20 mouse cellular contexts compared by ENCODE assay signal in the genomic region with DNA sequence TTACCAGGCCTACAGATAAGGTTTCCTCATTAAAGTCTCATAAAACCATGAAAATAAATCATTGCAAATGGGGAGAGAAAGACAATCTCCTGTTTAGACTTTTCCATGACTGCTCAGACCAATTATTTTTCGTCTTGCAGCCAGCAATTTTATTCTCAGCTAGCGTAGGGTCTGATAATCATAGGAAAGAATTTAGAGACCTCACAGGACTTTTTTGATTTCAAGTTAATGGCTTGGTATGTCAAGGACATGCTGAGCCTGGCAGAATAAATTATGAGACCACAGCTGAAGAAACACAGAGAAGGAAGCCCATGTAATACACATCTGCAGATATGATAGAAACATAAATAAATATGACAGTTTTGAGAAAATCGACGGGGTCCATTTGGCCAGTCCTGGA.
DNase-seq lines count a peak whose midpoint lies in the region; ATAC-seq and TF ChIP-seq lines count a peak whose summit lies in the region.
"Had no signal": no experiment of that assay in that cellular context is flagged by ENCODE, and none has a peak within 500 bp of the region (broad histone marks: within the 10 kb centered on the region; RNA-seq: fewer than 3 reads in every experiment).

No protein-coding gene starts in this region.

- H3K4me1 ChIP-seq in embryonic facial prominence, embryonic 11.5 days (ENCODE audit: control insufficient read depth, insufficient read depth, low read length): no peaks in the 10 kb centered on the region
- no peaks in the 10 kb centered on the region for H3K4me1 ChIP-seq in embryonic facial prominence, embryonic 10.5 days
- no peaks in the 10 kb centered on the region for H3K4me1 ChIP-seq in kidney, embryonic 16.5 days (ENCODE audit: insufficient read depth, low read length)
- H3K4me1 ChIP-seq in lung, embryonic 16.5 days (replicated peaks; ENCODE audit: control insufficient read depth, insufficient read depth, low read length): no peaks in the 10 kb centered on the region
- H3K4me1 ChIP-seq in lung, postnatal 0 days (ENCODE audit: insufficient read depth, low read depth, low read length): no peaks in the 10 kb centered on the region
- H3K4me1 ChIP-seq: forebrain, embryonic 12.5 days; heart, embryonic 13.5 days; hindbrain, embryonic 12.5 days had no signal

- TF ChIP-seq CTCF in lung, postnatal 0 days (IDR thresholded peaks at IDR 0.05): no peak

- ATAC-seq in embryonic facial prominence, embryonic 11.5 days (replicated peaks; ENCODE audit: insufficient number of reproducible peaks, low FRiP score, low TSS enrichment, low read depth): no peak
- ATAC-seq in kidney, embryonic 16.5 days (ENCODE audit: low FRiP score, low TSS enrichment): 0 out of 2 replicates have a peak, but pooled peaks have one; percentile 12
- peak; percentile 23; the same call in 1 of the 2 replicates for ATAC-seq in lung, embryonic 16.5 days (ENCODE audit: low read depth)
- ATAC-seq in lung, postnatal 0 days: no peak
- ATAC-seq: forebrain, embryonic 16.5 days; hindbrain, embryonic 16.5 days had no signal

- 58% methylated on average over 4 of the region's 4 CpGs for WGBS in embryonic facial prominence, embryonic 11.5 days
- 79% methylated on average over 4 of the region's 4 CpGs for WGBS in embryonic facial prominence, embryonic 10.5 days
- WGBS in kidney, embryonic 16.5 days: 29% methylated on average over 4 of the region's 4 CpGs
- WGBS in lung, embryonic 16.5 days: 41% methylated on average over 4 of the region's 4 CpGs
- 50% methylated on average over 4 of the region's 4 CpGs for WGBS in lung, postnatal 0 days

- DNase-seq in embryonic facial prominence, embryonic 11.5 days (ENCODE audit: low spot score): peak; percentile 40
- DNase-seq in embryonic facial prominence, embryonic 10.5 days (ENCODE audit: low spot score): no peak
- no peak for DNase-seq in kidney, postnatal 36 days
- DNase-seq in lung, postnatal 0 days (ENCODE audit: low spot score): no peak
- DNase-seq in hindlimb bud, embryonic 11.5 days (ENCODE audit: extremely low spot score, low read depth, low spot score): peak; percentile 52
- no peak for DNase-seq in left cerebral cortex, postnatal 4 days
- DNase-seq: adrenal gland, adult 8-10 months; cerebellum, adult 11 months; cerebellum, adult 9-10 months; cerebellum, postnatal 25 days; gastrocnemius, postnatal 14 days; heart, postnatal 36 days had no signal

- intact Hi-C loops in left cerebral cortex, postnatal 4 days (cut with DNase I): no loop called here

- TF ChIP-seq EP300 in lung, postnatal 0 days (IDR thresholded peaks at IDR 0.05): no peak

- H3K9me3 ChIP-seq in embryonic facial prominence, embryonic 11.5 days (replicated peaks; ENCODE audit: control insufficient read depth, low read length): no peaks in the 10 kb centered on the region
- 0 out of 2 replicates have a peak, but pooled peaks cover 2% of the 10 kb centered on the region for H3K9me3 ChIP-seq in embryonic facial prominence, embryonic 10.5 days
- peaks cover 2% of the 10 kb centered on the region; the same call in 1 of the 2 replicates for H3K9me3 ChIP-seq in kidney, embryonic 16.5 days (ENCODE audit: low read length)
- no peaks in the 10 kb centered on the region for H3K9me3 ChIP-seq in lung, embryonic 16.5 days (ENCODE audit: control insufficient read depth, low read length)
- H3K9me3 ChIP-seq in lung, postnatal 0 days (ENCODE audit: low read length): no peaks in the 10 kb centered on the region
- H3K9me3 ChIP-seq: embryonic facial prominence, embryonic 12.5 days; forebrain, embryonic 12.5 days; hindbrain, embryonic 12.5 days had no signal

- H3K36me3 ChIP-seq in embryonic facial prominence, embryonic 11.5 days (replicated peaks; ENCODE audit: control insufficient read depth, insufficient read depth, low read depth, low read length): no peaks in the 10 kb centered on the region
- no peaks in the 10 kb centered on the region for H3K36me3 ChIP-seq in embryonic facial prominence, embryonic 10.5 days (replicated peaks)
- H3K36me3 ChIP-seq in kidney, embryonic 16.5 days (ENCODE audit: insufficient read depth, low read length): no peaks in the 10 kb centered on the region
- H3K36me3 ChIP-seq in lung, embryonic 16.5 days (ENCODE audit: control insufficient read depth, insufficient read depth, low read length): no peaks in the 10 kb centered on the region
- no peaks in the 10 kb centered on the region for H3K36me3 ChIP-seq in lung, postnatal 0 days (ENCODE audit: insufficient read depth, low read length)
- H3K36me3 ChIP-seq: embryonic facial prominence, embryonic 12.5 days; forebrain, embryonic 12.5 days; heart, embryonic 13.5 days; hindbrain, embryonic 12.5 days had no signal

- no peak overlapping the region for H3K9ac ChIP-seq in embryonic facial prominence, embryonic 11.5 days (replicated peaks; ENCODE audit: low read length)
- H3K9ac ChIP-seq in kidney, embryonic 16.5 days (replicated peaks; ENCODE audit: low read length): no peak overlapping the region
- no peak overlapping the region for H3K9ac ChIP-seq in lung, embryonic 16.5 days (ENCODE audit: low read length)
- no peak overlapping the region for H3K9ac ChIP-seq in lung, postnatal 0 days (replicated peaks; ENCODE audit: low read depth)
- H3K9ac ChIP-seq: embryonic facial prominence, embryonic 12.5 days; forebrain, embryonic 12.5 days; heart, embryonic 13.5 days; hindbrain, embryonic 12.5 days had no signal

- no peak overlapping the region for H3K4me3 ChIP-seq in embryonic facial prominence, embryonic 11.5 days (ENCODE audit: low read depth, low read length)
- no peak overlapping the region for H3K4me3 ChIP-seq in embryonic facial prominence, embryonic 10.5 days
- H3K4me3 ChIP-seq in kidney, embryonic 16.5 days (ENCODE audit: low read length): no peak overlapping the region
- no peak overlapping the region for H3K4me3 ChIP-seq in lung, embryonic 16.5 days (ENCODE audit: low read length)
- H3K4me3 ChIP-seq in lung, postnatal 0 days (ENCODE audit: low read depth, low read length): no peak overlapping the region
- H3K4me3 ChIP-seq: embryonic facial prominence, embryonic 12.5 days; forebrain, embryonic 12.5 days; heart, embryonic 13.5 days; hindbrain, embryonic 12.5 days had no signal

- no peaks in the 10 kb centered on the region for H3K27me3 ChIP-seq in embryonic facial prominence, embryonic 11.5 days (ENCODE audit: control insufficient read depth, insufficient read depth, low read length)
- H3K27me3 ChIP-seq in embryonic facial prominence, embryonic 10.5 days (replicated peaks; ENCODE audit: low read depth, poor library complexity, severe bottlenecking): no peaks in the 10 kb centered on the region
- H3K27me3 ChIP-seq in kidney, embryonic 16.5 days (ENCODE audit: insufficient read depth, low read length): no peaks in the 10 kb centered on the region
- H3K27me3 ChIP-seq in lung, embryonic 16.5 days (ENCODE audit: control insufficient read depth, insufficient read depth, low read depth, low read length): no peaks in the 10 kb centered on the region
- no peaks in the 10 kb centered on the region for H3K27me3 ChIP-seq in lung, postnatal 0 days (replicated peaks; ENCODE audit: insufficient read depth, low read length)
- H3K27me3 ChIP-seq: embryonic facial prominence, embryonic 12.5 days; forebrain, embryonic 12.5 days; heart, embryonic 13.5 days; hindbrain, embryonic 12.5 days had no signal

- no peak overlapping the region for H3K4me2 ChIP-seq in embryonic facial prominence, embryonic 11.5 days (ENCODE audit: low read depth, low read length)
- no peak overlapping the region for H3K4me2 ChIP-seq in kidney, embryonic 16.5 days (replicated peaks; ENCODE audit: low read depth, low read length)
- H3K4me2 ChIP-seq in lung, embryonic 16.5 days (ENCODE audit: low read depth, low read length): no peak overlapping the region
- H3K4me2 ChIP-seq in lung, postnatal 0 days (replicated peaks; ENCODE audit: low read depth, low read length): no peak overlapping the region
- H3K4me2 ChIP-seq: embryonic facial prominence, embryonic 12.5 days; forebrain, embryonic 12.5 days; heart, embryonic 13.5 days; hindbrain, embryonic 12.5 days had no signal

- H3K27ac ChIP-seq in embryonic facial prominence, embryonic 11.5 days (replicated peaks; ENCODE audit: low read depth, low read length): no peak overlapping the region
- no peak overlapping the region for H3K27ac ChIP-seq in embryonic facial prominence, embryonic 10.5 days (replicated peaks)
- H3K27ac ChIP-seq in kidney, embryonic 16.5 days (ENCODE audit: low read length): peak overlapping the region; percentile 30; the same call in 1 of the 2 replicates
- H3K27ac ChIP-seq in lung, embryonic 16.5 days (ENCODE audit: low read length): no peak overlapping the region
- no peak overlapping the region for H3K27ac ChIP-seq in lung, postnatal 0 days (ENCODE audit: low read length)
- H3K27ac ChIP-seq: embryonic facial prominence, embryonic 12.5 days; forebrain, embryonic 12.5 days; heart, embryonic 13.5 days; hindbrain, embryonic 12.5 days had no signal

Comparison
In these comparisons a context has a peak if more than half of its experiments do, and no peak if none do; other contexts are left out.
1. ATAC-seq: peak in kidney, embryonic 16.5 days (single experiment) and lung, embryonic 16.5 days (single experiment); none in embryonic facial prominence, embryonic 11.5 days (single experiment) and lung, postnatal 0 days (single experiment).
2. DNase-seq: peak in embryonic facial prominence, embryonic 11.5 days (single experiment) and hindlimb bud, embryonic 11.5 days (single experiment); none in embryonic facial prominence, embryonic 10.5 days (single experiment), kidney, postnatal 36 days (0 of 2), lung, postnatal 0 days (single experiment) and left cerebral cortex, postnatal 4 days (single experiment).